Mouse (Mus musculus) T-cell, adult 2 months (primary cell): ENCODE results near the gene Luzp2.
"Not testable (repeated sequence)": the region's sequence is repeated elsewhere in the genome, so short reads cannot be mapped to it uniquely, and the experiment has no call there.

Experiments used
- DNase-seq: peaks from one replicate; pipeline ENCODE4 v3.0.0; 2022; ENCODE audit warnings: low spot score

Gene Luzp2

GRCm38 (mm10) chr7:55000397-55000796 is 165.1 kb downstream of the Luzp2 start:
- DNase-seq, result no peak

- DNase-seq, result no peak
Measured at GRCm38 (mm10) chr7:55009173-55009771, 174.0 kb downstream of the Luzp2 start.

- DNase-seq, result not testable (repeated sequence)
Measured at GRCm38 (mm10) chr7:55133850-55134249, 298.6 kb downstream of the Luzp2 start.

DNA sequence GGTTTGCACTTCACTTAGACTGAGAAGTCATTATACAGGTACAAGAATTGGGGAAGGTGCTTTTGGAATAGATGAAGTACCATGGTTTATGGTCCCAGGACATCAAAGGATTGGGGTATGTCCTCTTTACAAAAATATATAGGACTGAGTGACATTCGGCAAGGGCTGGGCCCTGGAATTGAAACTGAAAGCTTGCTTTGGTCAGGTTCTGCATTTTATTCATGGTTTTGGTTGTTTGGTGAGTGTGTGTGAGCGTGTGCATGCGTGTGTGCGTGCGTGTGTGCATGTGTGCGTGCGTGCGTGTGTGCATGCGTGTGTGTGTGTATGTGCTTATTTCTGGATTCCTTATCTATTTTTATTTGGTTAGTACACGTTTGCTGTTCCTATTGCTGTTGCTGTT is 353.6 kb downstream of the Luzp2 start:
- DNase-seq, result no peak

- no peak for DNase-seq
Measured at GRCm38 (mm10) chr7:55189496-55189895, 354.2 kb downstream of the Luzp2 start.

DNA sequence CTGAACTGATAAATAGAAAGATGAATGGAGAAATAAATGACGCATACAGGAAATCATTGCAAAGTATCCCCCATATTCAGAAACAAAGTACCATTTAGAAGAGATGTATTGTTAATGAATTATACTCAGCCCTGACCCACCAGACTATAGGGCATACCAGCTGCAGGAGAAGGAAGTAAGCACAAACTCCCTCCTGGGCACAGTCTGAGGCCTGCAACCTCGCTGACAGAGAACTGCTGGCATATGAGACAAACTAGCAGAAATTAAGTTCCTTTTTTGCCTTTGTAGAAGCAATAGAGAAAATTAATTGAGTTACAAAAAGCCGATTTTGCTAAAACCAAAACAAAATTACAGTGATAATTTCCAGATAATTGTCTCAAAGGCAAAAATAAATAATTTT is 355.4 kb downstream of the Luzp2 start:
- no peak for DNase-seq

DNA sequence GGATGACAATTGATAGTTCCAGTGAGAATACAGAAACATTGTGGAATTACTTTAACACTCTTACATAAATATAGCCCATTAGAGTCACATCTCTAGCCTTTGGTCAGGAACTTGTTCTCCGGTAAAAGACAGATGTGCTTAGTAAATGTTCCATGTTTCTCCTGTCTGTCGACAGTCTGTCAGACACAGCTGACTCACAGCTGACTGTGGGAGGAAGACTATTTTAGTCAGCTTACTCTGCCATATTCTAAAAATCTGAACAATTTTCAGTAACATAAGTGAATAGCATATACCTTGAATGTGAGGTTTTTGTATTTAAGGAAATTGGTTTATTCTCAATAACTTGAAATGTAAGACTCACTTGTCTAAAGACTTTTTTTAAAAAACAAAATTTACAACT is 363.5 kb downstream of the Luzp2 start:
- DNase-seq, result no peak

DNA sequence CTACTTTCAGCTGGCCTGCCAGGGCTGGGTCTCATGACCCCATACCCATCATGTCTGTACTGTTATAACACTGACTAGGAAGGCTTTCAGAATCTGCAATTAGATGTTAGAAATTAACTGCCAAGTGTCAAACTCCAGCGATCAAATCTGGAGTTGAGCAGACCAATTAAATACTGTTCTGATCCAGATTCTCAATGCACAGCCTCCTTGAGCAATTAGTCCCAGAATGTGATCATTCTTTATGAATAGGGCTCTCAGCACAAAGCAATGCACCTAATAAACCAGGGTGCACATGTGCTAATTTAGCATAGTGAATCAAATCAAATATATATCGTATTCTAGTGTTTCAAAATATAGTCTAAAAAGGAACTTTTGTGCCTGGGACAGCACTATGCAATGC is 387.7 kb downstream of the Luzp2 start:
- DNase-seq, result no peak

DNA sequence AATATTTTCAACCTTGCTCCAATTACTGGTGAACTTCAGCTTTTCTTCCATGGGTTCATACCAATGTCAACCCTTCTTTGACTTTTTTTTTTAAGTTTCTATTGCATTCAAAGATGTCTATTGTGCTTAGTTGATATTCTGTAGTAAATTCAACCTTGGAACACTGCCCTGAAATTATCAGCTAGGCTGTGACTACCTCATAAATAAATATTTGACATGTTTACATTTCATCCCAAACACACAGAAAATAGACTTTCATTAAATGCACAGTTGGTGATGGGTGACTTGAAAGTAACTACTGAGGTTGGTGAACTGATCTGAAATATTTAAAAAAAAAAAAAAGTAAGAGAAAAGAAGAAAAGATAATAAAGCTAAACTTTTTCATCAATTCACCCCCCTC is 394.1 kb downstream of the Luzp2 start:
- DNase-seq, result no peak
